Mouse (Mus musculus) midbrain, embryonic 16.5 days (tissue): ENCODE results near the gene Fscn2. TPM values are rescaled to one million over a fixed set of nuclear protein-coding genes. Genes with fewer than 3 reads are reported as not detected.
"Not testable (repeated sequence)": the region's sequence is repeated elsewhere in the genome, so short reads cannot be mapped to it uniquely, and the experiment has no call there.

Experiments
- ATAC-seq: fragments of 200-750 bp; cut with Nextera tagmentation; 2 replicates; pipeline ENCODE4 v1.8.0; 2017; ENCODE audit warnings: moderate TSS enrichment
- H3K27ac ChIP-seq: fragments of 300-500 bp; sonication (generic); 2 replicates; pipeline ENCODE4 v1.5.1; 2014; ENCODE audit warnings: mild to moderate bottlenecking, low read length, mixed read lengths
- H3K27me3 ChIP-seq: fragments of 300-500 bp; sonication (generic); 2 replicates; pipeline ENCODE4 v1.6.1; 2014; ENCODE audit warnings: low read depth, low read length, mixed read lengths; ENCODE audit not compliant: control insufficient read depth, insufficient read depth
- H3K36me3 ChIP-seq: fragments of 300-500 bp; sonication (generic); 2 replicates; pipeline ENCODE4 v1.6.1; 2014; ENCODE audit warnings: mild to moderate bottlenecking, low read length, moderate library complexity, mixed read lengths; ENCODE audit not compliant: control insufficient read depth, insufficient read depth
- H3K4me1 ChIP-seq: fragments of 300-500 bp; sonication (generic); 2 replicates; pipeline ENCODE4 v1.6.1; 2014; ENCODE audit warnings: mild to moderate bottlenecking, low read length, mixed read lengths; ENCODE audit not compliant: control insufficient read depth, insufficient read depth
- H3K4me2 ChIP-seq: fragments of 300-500 bp; sonication (generic); 2 replicates; pipeline ENCODE4 v1.6.1; 2014; ENCODE audit warnings: mild to moderate bottlenecking, low read length, mixed read lengths
- H3K4me3 ChIP-seq: fragments of 300-500 bp; sonication (generic); 2 replicates; pipeline ENCODE4 v1.5.1; 2014; ENCODE audit warnings: low read depth, mild to moderate bottlenecking, low read length, moderate library complexity, mixed read lengths
- H3K9ac ChIP-seq: fragments of 300-500 bp; sonication (generic); 2 replicates; pipeline ENCODE4 v1.6.1; 2014; ENCODE audit warnings: low read depth, low read length, mixed read lengths
- H3K9me3 ChIP-seq: fragments of 300-500 bp; sonication (generic); replicated peaks from 2 replicates; pipeline ENCODE4 v1.6.1; 2014; ENCODE audit warnings: mild to moderate bottlenecking, low read length, mixed read lengths; ENCODE audit not compliant: control insufficient read depth, poor library complexity, severe bottlenecking
- WGBS: fragments of 180-500 bp; shearing (Covaris S2); extraction: QIAGEN DNeasy Blood & Tissue Kit; methylation state at CpG from one replicate; pipeline ENCODE4 v1.1.7; 2014; 5-methylcytosine and 5-hydroxymethylcytosine counted together
- microRNA-seq: library from miRNA; unstranded; fragments of <30 nt; microRNA quantifications from one replicate; pipeline ENCODE4, GENCODE M21; 2017
- polyA plus RNA-seq: library from polyadenylated mRNA; unstranded; fragments of >200 nt; fragmentation: Nextera tagmentation; extraction: Ambion mirVana; gene quantifications from 2 replicates; pipeline ENCODE4 v1.2.1, GENCODE M21; 2015

Fscn2 gene
- polyA plus RNA-seq, 1 experiment from 2014 or later, result 1.2 TPM

DNA sequence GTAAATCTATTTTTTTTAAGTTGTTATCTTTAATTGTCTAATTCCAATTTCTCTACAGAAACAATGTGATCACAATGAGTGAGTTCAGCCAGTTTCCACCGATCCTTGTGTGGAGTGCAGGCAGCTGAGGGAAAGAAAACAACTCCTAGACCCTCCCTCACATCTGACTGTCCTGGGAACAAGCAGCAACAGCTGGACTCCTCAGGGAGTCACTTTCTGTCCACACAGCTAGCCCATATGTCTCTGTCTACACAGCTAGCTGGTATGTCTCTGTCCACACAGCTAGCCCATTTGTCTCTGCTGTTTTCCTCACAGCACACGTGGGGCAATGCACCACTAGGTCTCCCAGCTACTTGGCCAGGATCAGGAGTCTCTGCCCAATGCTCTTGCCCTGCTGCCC lies 36.3 kb downstream of the Fscn2 start:
- 87% methylated on average over 2 of the region's 2 CpGs for WGBS
- Histone ChIP-seq H3K9ac (no peak overlapping the region), H3K4me3 (no peak overlapping the region), H3K27ac (no peak overlapping the region), H3K4me2 (no peak overlapping the region), H3K36me3 (peaks cover 23% of the 10 kb centered on the region), H3K4me1 (no peaks in the 10 kb centered on the region), H3K9me3 (no peaks in the 10 kb centered on the region), H3K27me3 (no peaks in the 10 kb centered on the region)
- ATAC-seq, result no peak

DNA sequence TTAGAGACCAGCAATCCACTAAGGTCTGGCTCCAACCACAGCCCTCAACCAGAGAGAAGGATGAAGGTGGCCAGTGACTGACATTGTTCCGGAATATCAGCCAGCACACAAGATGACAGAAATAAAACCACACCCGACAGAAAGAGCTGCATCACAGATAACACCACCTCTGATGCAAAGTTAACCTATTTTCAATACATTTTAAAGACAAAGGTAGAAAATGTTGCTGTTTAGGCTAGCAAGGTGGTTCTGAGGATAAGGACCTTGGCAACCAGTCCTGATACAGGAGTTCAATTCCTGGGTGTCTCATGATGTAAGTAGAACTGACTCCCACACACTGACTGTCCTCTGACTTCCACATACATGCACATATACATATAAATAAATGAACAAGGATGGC lies 38.0 kb downstream of the Fscn2 start:
- H3K9ac ChIP-seq, result no peak overlapping the region
- H3K27me3 ChIP-seq, result no peaks in the 10 kb centered on the region
- no peaks in the 10 kb centered on the region for H3K4me1 ChIP-seq
- H3K4me3 ChIP-seq, result no peak overlapping the region
- H3K27ac ChIP-seq, result no peak overlapping the region
- no peaks in the 10 kb centered on the region for H3K9me3 ChIP-seq
- peaks cover 28% of the 10 kb centered on the region for H3K36me3 ChIP-seq
- 94% methylated on average over 2 of the region's 2 CpGs for WGBS
- H3K4me2 ChIP-seq, result no peak overlapping the region
- ATAC-seq, result no peak

DNA sequence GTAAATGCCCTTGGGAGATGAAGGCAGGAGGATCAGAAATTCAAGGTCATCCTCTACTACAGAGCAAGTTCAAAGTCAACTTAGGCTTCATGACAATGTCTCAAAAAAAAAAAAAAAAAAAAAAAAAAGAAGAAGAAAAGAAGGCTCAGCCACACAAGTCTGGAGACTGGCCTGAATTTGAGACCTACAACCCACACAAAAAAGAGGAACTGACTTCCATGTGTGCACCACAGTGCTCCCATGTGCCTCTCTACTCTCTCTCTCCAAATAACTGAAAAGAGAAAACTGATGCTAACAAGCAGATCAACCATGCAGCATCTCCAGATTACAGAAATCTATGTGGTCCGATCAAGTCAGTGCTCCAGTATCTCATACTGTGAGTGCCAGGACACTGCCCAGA lies 43.5 kb downstream of the Fscn2 start:
- no peak for ATAC-seq
- no peaks in the 10 kb centered on the region for H3K4me1 ChIP-seq
- WGBS, result 96% methylated on average over 1 of the region's 1 CpGs
- no peaks in the 10 kb centered on the region for H3K9me3 ChIP-seq
- no peak overlapping the region for H3K9ac ChIP-seq
- H3K27ac ChIP-seq, result no peak overlapping the region
- peaks cover 30% of the 10 kb centered on the region for H3K36me3 ChIP-seq
- no peaks in the 10 kb centered on the region for H3K27me3 ChIP-seq
- no peak overlapping the region for H3K4me3 ChIP-seq
- no peak overlapping the region for H3K4me2 ChIP-seq

DNA sequence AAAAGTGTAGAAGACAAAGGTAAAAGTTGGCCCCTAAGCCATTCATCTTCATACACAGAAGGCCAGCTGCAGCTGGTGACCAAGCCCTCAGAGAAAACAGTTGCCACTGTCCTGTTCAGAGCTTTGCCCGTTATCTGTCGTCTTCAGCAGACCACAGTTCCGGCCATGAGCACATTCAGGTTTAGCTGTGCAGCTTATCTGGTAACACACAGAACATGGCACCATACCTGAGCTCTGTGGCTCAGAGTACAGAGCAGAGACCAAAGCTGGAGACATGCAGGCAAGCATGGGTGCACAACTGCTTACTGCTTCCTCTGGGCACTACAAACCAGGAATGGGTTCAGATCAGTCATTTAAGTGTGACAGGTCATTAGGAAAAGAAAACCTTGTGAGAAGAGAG lies 44.5 kb downstream of the Fscn2 start:
- H3K9me3 ChIP-seq, result no peaks in the 10 kb centered on the region

DNA sequence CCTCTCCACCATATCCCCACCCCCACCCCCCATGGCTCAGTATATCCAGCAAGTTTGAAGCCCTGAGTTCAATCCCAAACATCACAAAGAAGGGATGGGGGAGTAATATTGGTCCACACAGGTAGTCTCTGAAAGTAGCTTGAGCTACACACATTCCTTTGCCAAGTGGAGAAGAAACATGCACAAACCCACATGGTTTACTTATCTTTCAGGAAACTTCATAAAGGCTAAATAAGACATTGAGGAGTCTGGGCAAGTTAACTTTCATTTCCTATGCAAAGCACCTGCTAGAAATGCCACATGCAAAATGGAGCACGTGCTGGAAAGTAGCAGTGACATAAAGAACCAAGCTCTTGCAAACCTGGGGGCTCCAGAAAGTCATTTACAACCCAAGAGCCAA lies 45.1 kb downstream of the Fscn2 start:
- WGBS, result 84% methylated on average over 1 of the region's 1 CpGs
- Histone ChIP-seq H3K4me3 (no peak overlapping the region), H3K4me2 (no peak overlapping the region)

More for the DNA sequence above, 44.5 kb downstream of the Fscn2 start:
- Histone ChIP-seq H3K9ac (no peak overlapping the region), H3K4me2 (no peak overlapping the region), H3K27me3 (no peaks in the 10 kb centered on the region), H3K36me3 (peaks cover 36% of the 10 kb centered on the region), H3K4me1 (no peaks in the 10 kb centered on the region), H3K27ac (no peak overlapping the region), H3K4me3 (no peak overlapping the region)
- no peak for ATAC-seq
- WGBS, result 94% methylated on average over 3 of the region's 3 CpGs

DNA sequence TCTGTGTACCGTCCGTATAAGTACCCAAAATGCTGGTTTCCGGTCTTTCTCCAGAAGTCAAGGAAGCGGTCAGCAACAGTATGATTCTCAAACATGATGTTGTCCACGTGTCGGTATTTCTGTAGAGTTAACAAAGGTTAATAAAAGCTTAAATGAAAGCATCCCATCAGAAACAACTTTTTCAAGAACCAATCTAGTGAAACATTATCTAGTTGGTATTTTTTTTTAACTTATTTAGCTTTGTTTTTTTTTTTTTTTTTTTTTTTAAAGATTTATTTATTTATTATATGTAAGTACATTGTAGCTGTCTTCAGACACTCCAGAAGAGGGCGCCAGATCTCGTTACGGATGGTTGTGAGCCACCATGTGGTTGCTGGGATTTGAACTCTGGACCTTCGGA lies 52.3 kb downstream of the Fscn2 start:
- not testable (repeated sequence) for H3K27ac ChIP-seq, H3K27me3 ChIP-seq, H3K4me3 ChIP-seq, H3K4me1 ChIP-seq, H3K4me2 ChIP-seq, ATAC-seq, H3K9me3 ChIP-seq, H3K9ac ChIP-seq
- WGBS, result 94% methylated on average over 7 of the region's 10 CpGs
- peaks cover 51% of the 10 kb centered on the region for H3K36me3 ChIP-seq

More for the DNA sequence above, 45.1 kb downstream of the Fscn2 start:
- Histone ChIP-seq H3K27me3 (no peaks in the 10 kb centered on the region), H3K36me3 (peaks cover 39% of the 10 kb centered on the region), H3K4me1 (no peaks in the 10 kb centered on the region), H3K9me3 (no peaks in the 10 kb centered on the region), H3K9ac (no peak overlapping the region), H3K27ac (no peak overlapping the region)
- no peak for ATAC-seq

Small RNA genes lying within 50 kb of the gene (microRNA-seq; reads per million reads assigned to microRNA genes)
- gene Gm23419 (not detected), gene Mir6935 (2.2 reads per million, percentile 8 among the genes with 10 or more reads in this experiment)

Other genes starting within 250 kb of the Fscn2 start
- 118 TPM in 2 replicates for gene Slc38a10, start 210.2 kb upstream of the Fscn2 start, polyA plus RNA-seq
- 9.7 and 13.7 TPM in 2 replicates for gene Bahcc1, start 128.6 kb upstream of the Fscn2 start, polyA plus RNA-seq
- gene Actg1, start 13.0 kb upstream of the Fscn2 start, polyA plus RNA-seq, result 4,277 and 4,299 TPM in 2 replicates
- 119 and 126 TPM in 2 replicates for gene Faap100, start 17.2 kb downstream of the Fscn2 start, polyA plus RNA-seq
- gene Nploc4, start 76.2 kb downstream of the Fscn2 start, polyA plus RNA-seq, result 28.7 and 30.4 TPM in 2 replicates
- gene Tspan10, start 81.1 kb downstream of the Fscn2 start, polyA plus RNA-seq, result not detected in 2 replicates
- gene Pde6g, start 92.0 kb downstream of the Fscn2 start, polyA plus RNA-seq, result 0.34 and 0.36 TPM in 2 replicates
- gene Oxld1, start 96.5 kb downstream of the Fscn2 start, polyA plus RNA-seq, result 10.9 and 11.7 TPM in 2 replicates
- 25.4 and 28.2 TPM in 2 replicates for gene Ccdc137, start 96.6 kb downstream of the Fscn2 start, polyA plus RNA-seq
- gene Arl16, start 106.1 kb downstream of the Fscn2 start, polyA plus RNA-seq, result 51.5 and 58.7 TPM in 2 replicates
- gene Mrpl12, start 123.1 kb downstream of the Fscn2 start, polyA plus RNA-seq, result 118 and 130 TPM in 2 replicates
- gene Slc25a10, start 130.3 kb downstream of the Fscn2 start, polyA plus RNA-seq, result 23.1 and 24.8 TPM in 2 replicates
- gene Gcgr, start 169.2 kb downstream of the Fscn2 start, polyA plus RNA-seq, result 0.13 and 0.31 TPM in 2 replicates
- gene Mcrip1, start 188.2 kb downstream of the Fscn2 start, polyA plus RNA-seq, result 232 and 233 TPM in 2 replicates
- not detected in 2 replicates for gene Ppp1r27, start 189.6 kb downstream of the Fscn2 start, polyA plus RNA-seq
- gene P4hb, start 211.7 kb downstream of the Fscn2 start, polyA plus RNA-seq, result 233 and 257 TPM in 2 replicates
- gene Arhgdia, start 220.1 kb downstream of the Fscn2 start, polyA plus RNA-seq, result 439 and 443 TPM in 2 replicates
- 194 and 223 TPM in 2 replicates for gene Alyref, start 236.8 kb downstream of the Fscn2 start, polyA plus RNA-seq
- gene Anapc11, start 236.9 kb downstream of the Fscn2 start, polyA plus RNA-seq, result 189 and 196 TPM in 2 replicates
- not detected in 2 replicates for gene Npb, start 246.9 kb downstream of the Fscn2 start, polyA plus RNA-seq